Mouse (Mus musculus): ENCODE data around the gene Olfr92. TPM values are rescaled to one million over a fixed set of nuclear protein-coding genes. Genes with fewer than 3 reads are reported as not detected.

Olfr92 gene
- total and polyA plus RNA-seq, 2 experiments from 2014 or later, result not detected

DNA sequence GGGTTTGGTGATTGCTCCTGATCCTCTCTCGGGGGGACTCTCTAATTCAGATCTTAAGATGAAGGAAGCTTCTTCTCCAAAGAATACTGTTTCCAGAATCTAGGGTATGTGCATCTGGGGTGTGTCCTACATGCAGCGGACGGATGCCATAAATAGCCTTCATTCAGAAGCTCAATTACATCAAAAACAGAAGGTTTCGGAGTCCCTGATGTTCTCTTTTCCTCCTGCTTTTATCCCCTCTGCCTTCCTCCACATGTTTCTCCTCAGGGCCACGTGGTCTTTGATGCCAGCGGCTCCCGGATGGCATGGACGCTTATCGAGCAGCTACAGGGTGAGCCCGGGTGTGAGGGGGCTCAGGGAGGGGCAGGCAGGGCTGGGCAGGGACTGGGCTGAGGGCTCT, 56.8 kb downstream of the Olfr92 start:
- H3K4me2 ChIP-seq (ENCODE audit: low read depth, low read length), result no peak overlapping the region
- no peaks in the 10 kb centered on the region for H3K4me1 ChIP-seq (ENCODE audit: control insufficient read depth, insufficient read depth)
- H3K27ac ChIP-seq (ENCODE audit: low read depth), result no peak overlapping the region
- no peaks in the 10 kb centered on the region for H3K27me3 ChIP-seq (ENCODE audit: control insufficient read depth, insufficient read depth, low read length)
- ATAC-seq (ENCODE audit: insufficient read depth, low read depth) (no peak), DNase-seq (ENCODE audit: low spot score) (no peak)
- no peak overlapping the region for H3K9ac ChIP-seq (replicated peaks; ENCODE audit: low read depth, low read length)
- H3K36me3 ChIP-seq (replicated peaks; ENCODE audit: control insufficient read depth, insufficient read depth, low read length), result peaks cover 54% of the 10 kb centered on the region
- WGBS, result 64% methylated on average over 10 of the region's 10 CpGs
- H3K4me3 ChIP-seq (ENCODE audit: low read depth, low read length), result no peak overlapping the region
- no peaks in the 10 kb centered on the region for H3K9me3 ChIP-seq (replicated peaks; ENCODE audit: control insufficient read depth, low read length)
- TF ChIP-seq EP300 (IDR thresholded peaks at IDR 0.05; ENCODE audit: low read depth) (no peak), CTCF (IDR thresholded peaks at IDR 0.05; ENCODE audit: low read depth) (no peak)

DNA sequence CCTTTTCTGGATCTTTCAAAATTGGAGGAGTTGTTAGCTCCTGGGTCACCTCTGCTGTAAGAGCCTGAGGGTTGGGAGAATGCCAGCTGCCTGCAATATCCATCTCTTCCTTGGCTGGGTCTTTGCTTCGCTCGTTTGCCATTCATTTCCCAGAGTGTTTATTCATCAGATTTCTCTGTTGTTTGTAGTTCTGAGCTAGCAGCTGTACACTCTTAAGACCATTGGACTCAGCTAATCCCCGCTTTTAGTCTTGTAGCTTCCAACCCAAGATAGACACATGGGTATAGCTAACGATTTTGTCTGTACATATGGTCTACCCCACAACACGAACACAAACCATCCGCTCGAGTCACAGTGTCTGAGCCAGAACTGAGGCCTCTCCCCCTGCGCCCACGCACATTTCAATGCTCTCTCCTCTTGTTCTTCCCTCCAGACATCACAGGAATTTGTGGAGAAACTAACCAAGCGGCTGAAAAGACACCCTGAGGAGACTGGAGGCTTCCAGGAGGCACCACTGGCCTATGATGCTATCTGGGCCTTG, 57.7 kb downstream of the Olfr92 start:
- ATAC-seq (ENCODE audit: insufficient read depth, low read depth) (no peak), DNase-seq (ENCODE audit: low spot score) (no peak)
- H3K36me3 ChIP-seq (replicated peaks; ENCODE audit: control insufficient read depth, insufficient read depth, low read length), result peaks cover 45% of the 10 kb centered on the region
- TF ChIP-seq EP300 (IDR thresholded peaks at IDR 0.05; ENCODE audit: low read depth) (no peak), CTCF (IDR thresholded peaks at IDR 0.05; ENCODE audit: low read depth) (no peak)
- 88% methylated on average over 10 of the region's 10 CpGs for WGBS
- no peaks in the 10 kb centered on the region for H3K27me3 ChIP-seq (ENCODE audit: control insufficient read depth, insufficient read depth, low read length)
- H3K9me3 ChIP-seq (replicated peaks; ENCODE audit: control insufficient read depth, low read length), result no peaks in the 10 kb centered on the region
- H3K4me1 ChIP-seq (ENCODE audit: control insufficient read depth, insufficient read depth), result no peaks in the 10 kb centered on the region
- H3K27ac ChIP-seq (ENCODE audit: low read depth), result no peak overlapping the region
- H3K4me2 ChIP-seq (ENCODE audit: low read depth, low read length), result no peak overlapping the region
- H3K4me3 ChIP-seq (ENCODE audit: low read depth, low read length), result no peak overlapping the region
- H3K9ac ChIP-seq (replicated peaks; ENCODE audit: low read depth, low read length), result no peak overlapping the region

DNA sequence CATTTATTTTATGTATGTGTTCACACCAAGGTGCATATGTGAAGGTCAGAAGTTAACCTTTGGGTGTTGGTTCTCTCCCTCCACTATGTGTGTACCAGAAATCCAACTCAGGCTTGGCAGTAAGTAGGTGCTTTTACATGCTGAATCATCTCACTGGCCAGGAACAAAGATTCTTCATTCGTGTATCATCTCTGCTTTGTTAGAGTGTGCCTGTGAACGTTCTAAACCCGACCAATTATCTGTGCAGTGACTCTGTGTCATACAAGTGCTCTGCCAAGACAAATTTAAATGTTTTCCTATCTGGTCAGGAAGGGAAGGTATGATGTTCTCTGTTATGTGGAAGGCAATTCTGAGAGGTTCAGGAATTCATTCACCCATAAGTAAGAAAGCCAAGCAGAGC, 58.5 kb downstream of the Olfr92 start:
- H3K36me3 ChIP-seq (replicated peaks; ENCODE audit: control insufficient read depth, insufficient read depth, low read length), result peaks cover 43% of the 10 kb centered on the region
- H3K27me3 ChIP-seq (ENCODE audit: control insufficient read depth, insufficient read depth, low read length), result no peaks in the 10 kb centered on the region
- H3K9me3 ChIP-seq (replicated peaks; ENCODE audit: control insufficient read depth, low read length), result no peaks in the 10 kb centered on the region
- no peak for DNase-seq (ENCODE audit: low spot score)
- H3K27ac ChIP-seq (ENCODE audit: low read depth), result no peak overlapping the region
- 70% methylated on average over 3 of the region's 3 CpGs for WGBS
- no peaks in the 10 kb centered on the region for H3K4me1 ChIP-seq (ENCODE audit: control insufficient read depth, insufficient read depth)
- no peak overlapping the region for H3K9ac ChIP-seq (replicated peaks; ENCODE audit: low read depth, low read length)
- TF ChIP-seq EP300 (IDR thresholded peaks at IDR 0.05; ENCODE audit: low read depth) (no peak), CTCF (IDR thresholded peaks at IDR 0.05; ENCODE audit: low read depth) (no peak)
- no peak for ATAC-seq (ENCODE audit: insufficient read depth, low read depth)
- H3K4me3 ChIP-seq (ENCODE audit: low read depth, low read length), result no peak overlapping the region
- no peak overlapping the region for H3K4me2 ChIP-seq (ENCODE audit: low read depth, low read length)

Other genes with a start within 250 kb of the Olfr92 start
- gene Trim40, start 230.0 kb downstream of the Olfr92 start, total RNA-seq (2014; rRNA removed; ENCODE audit: low replicate concordance), result not detected in 2 replicates
- gene Trim40, start 230.0 kb downstream of the Olfr92 start, polyA plus RNA-seq (2015; fragmentation: Nextera tagmentation; extraction: Ambion mirVana), result not detected in 2 replicates
- not detected in 2 replicates for gene Trim31, start 222.0 kb downstream of the Olfr92 start, total RNA-seq (2014; rRNA removed; ENCODE audit: low replicate concordance)
- not detected in 2 replicates for gene Trim31, start 222.0 kb downstream of the Olfr92 start, polyA plus RNA-seq (2015; fragmentation: Nextera tagmentation; extraction: Ambion mirVana)
- gene Rnf39, start 177.2 kb downstream of the Olfr92 start, total RNA-seq (2014; rRNA removed; ENCODE audit: low replicate concordance), result 0.66 and 8.0 TPM in 2 replicates
- 0.16 TPM in 2 replicates for gene Rnf39, start 177.2 kb downstream of the Olfr92 start, polyA plus RNA-seq (2015; fragmentation: Nextera tagmentation; extraction: Ambion mirVana)
- 22.3 and 29.6 TPM in 2 replicates for gene Ppp1r11, start 168.3 kb downstream of the Olfr92 start, total RNA-seq (2014; rRNA removed; ENCODE audit: low replicate concordance)
- 84.0 and 84.4 TPM in 2 replicates for gene Ppp1r11, start 168.3 kb downstream of the Olfr92 start, polyA plus RNA-seq (2015; fragmentation: Nextera tagmentation; extraction: Ambion mirVana)
- gene Znrd1, start 161.5 kb downstream of the Olfr92 start, total RNA-seq (2014; rRNA removed; ENCODE audit: low replicate concordance), result 13.4 and 20.4 TPM in 2 replicates
- gene Znrd1, start 161.5 kb downstream of the Olfr92 start, polyA plus RNA-seq (2015; fragmentation: Nextera tagmentation; extraction: Ambion mirVana), result 33.6 and 38.4 TPM in 2 replicates
- gene Znrd1as, start 161.5 kb downstream of the Olfr92 start, total RNA-seq (2014; rRNA removed; ENCODE audit: low replicate concordance), result 2.8 TPM in 1 of 2 replicates, not detected in the other
- 8.2 and 10.0 TPM in 2 replicates for gene Znrd1as, start 161.5 kb downstream of the Olfr92 start, polyA plus RNA-seq (2015; fragmentation: Nextera tagmentation; extraction: Ambion mirVana)
- not detected in 2 replicates for gene 2410137M14Rik, start 138.9 kb downstream of the Olfr92 start, total RNA-seq (2014; rRNA removed; ENCODE audit: low replicate concordance)
- 0.18 TPM in 1 of 2 replicates, not detected in the other for gene 2410137M14Rik, start 138.9 kb downstream of the Olfr92 start, polyA plus RNA-seq (2015; fragmentation: Nextera tagmentation; extraction: Ambion mirVana)
- gene H2-M5, start 130.6 kb downstream of the Olfr92 start, total RNA-seq (2014; rRNA removed; ENCODE audit: low replicate concordance), result not detected in 2 replicates
- gene H2-M5, start 130.6 kb downstream of the Olfr92 start, polyA plus RNA-seq (2015; fragmentation: Nextera tagmentation; extraction: Ambion mirVana), result 0.04 TPM in 1 of 2 replicates, not detected in the other
- 12.5 and 14.7 TPM in 2 replicates for gene Zfp57, start 118.9 kb downstream of the Olfr92 start, total RNA-seq (2014; rRNA removed; ENCODE audit: low replicate concordance)
- 9.2 and 10.0 TPM in 2 replicates for gene Zfp57, start 118.9 kb downstream of the Olfr92 start, polyA plus RNA-seq (2015; fragmentation: Nextera tagmentation; extraction: Ambion mirVana)
- gene Mog, start 96.7 kb downstream of the Olfr92 start, total RNA-seq (2014; rRNA removed; ENCODE audit: low replicate concordance), result not detected in 2 replicates
- gene Mog, start 96.7 kb downstream of the Olfr92 start, polyA plus RNA-seq (2015; fragmentation: Nextera tagmentation; extraction: Ambion mirVana), result not detected in 2 replicates
- 4.8 and 6.7 TPM in 2 replicates for gene Gabbr1, start 74.1 kb downstream of the Olfr92 start, total RNA-seq (2014; rRNA removed; ENCODE audit: low replicate concordance)
- gene Gabbr1, start 74.1 kb downstream of the Olfr92 start, polyA plus RNA-seq (2015; fragmentation: Nextera tagmentation; extraction: Ambion mirVana), result 1.8 and 1.9 TPM in 2 replicates
- gene Olfr90, start 31.6 kb downstream of the Olfr92 start, total RNA-seq (2014; rRNA removed; ENCODE audit: low replicate concordance), result not detected in 2 replicates
- gene Olfr90, start 31.6 kb downstream of the Olfr92 start, polyA plus RNA-seq (2015; fragmentation: Nextera tagmentation; extraction: Ambion mirVana), result not detected in 2 replicates
- gene Olfr91, start 21.8 kb downstream of the Olfr92 start, total RNA-seq (2014; rRNA removed; ENCODE audit: low replicate concordance), result not detected in 2 replicates
- not detected in 2 replicates for gene Olfr91, start 21.8 kb downstream of the Olfr92 start, polyA plus RNA-seq (2015; fragmentation: Nextera tagmentation; extraction: Ambion mirVana)
- not detected in 2 replicates for gene Olfr93, start 41.4 kb upstream of the Olfr92 start, total RNA-seq (2014; rRNA removed; ENCODE audit: low replicate concordance)
- gene Olfr93, start 41.4 kb upstream of the Olfr92 start, polyA plus RNA-seq (2015; fragmentation: Nextera tagmentation; extraction: Ambion mirVana), result not detected in 2 replicates
- not detected in 2 replicates for gene Ubd, start 73.8 kb upstream of the Olfr92 start, total RNA-seq (2014; rRNA removed; ENCODE audit: low replicate concordance)
- gene Ubd, start 73.8 kb upstream of the Olfr92 start, polyA plus RNA-seq (2015; fragmentation: Nextera tagmentation; extraction: Ambion mirVana), result not detected in 2 replicates
- gene Olfr94, start 80.9 kb upstream of the Olfr92 start, total RNA-seq (2014; rRNA removed; ENCODE audit: low replicate concordance), result not detected in 2 replicates
- not detected in 2 replicates for gene Olfr94, start 80.9 kb upstream of the Olfr92 start, polyA plus RNA-seq (2015; fragmentation: Nextera tagmentation; extraction: Ambion mirVana)
- gene Olfr95, start 93.0 kb upstream of the Olfr92 start, total RNA-seq (2014; rRNA removed; ENCODE audit: low replicate concordance), result not detected in 2 replicates
- not detected in 2 replicates for gene Olfr95, start 93.0 kb upstream of the Olfr92 start, polyA plus RNA-seq (2015; fragmentation: Nextera tagmentation; extraction: Ambion mirVana)
- gene Olfr96, start 100.1 kb upstream of the Olfr92 start, total RNA-seq (2014; rRNA removed; ENCODE audit: low replicate concordance), result not detected in 2 replicates
- not detected in 2 replicates for gene Olfr96, start 100.1 kb upstream of the Olfr92 start, polyA plus RNA-seq (2015; fragmentation: Nextera tagmentation; extraction: Ambion mirVana)
- gene Olfr97, start 117.2 kb upstream of the Olfr92 start, total RNA-seq (2014; rRNA removed; ENCODE audit: low replicate concordance), result not detected in 2 replicates
- not detected in 2 replicates for gene Olfr97, start 117.2 kb upstream of the Olfr92 start, polyA plus RNA-seq (2015; fragmentation: Nextera tagmentation; extraction: Ambion mirVana)
- gene Olfr98, start 143.7 kb upstream of the Olfr92 start, total RNA-seq (2014; rRNA removed; ENCODE audit: low replicate concordance), result not detected in 2 replicates
- gene Olfr98, start 143.7 kb upstream of the Olfr92 start, polyA plus RNA-seq (2015; fragmentation: Nextera tagmentation; extraction: Ambion mirVana), result not detected in 2 replicates
- gene H2-M3, start 150.1 kb upstream of the Olfr92 start, total RNA-seq (2014; rRNA removed; ENCODE audit: low replicate concordance), result 0.42 and 0.43 TPM in 2 replicates
- 2.6 and 2.9 TPM in 2 replicates for gene H2-M3, start 150.1 kb upstream of the Olfr92 start, polyA plus RNA-seq (2015; fragmentation: Nextera tagmentation; extraction: Ambion mirVana)
- gene Olfr99, start 163.4 kb upstream of the Olfr92 start, total RNA-seq (2014; rRNA removed; ENCODE audit: low replicate concordance), result not detected in 2 replicates
- not detected in 2 replicates for gene Olfr99, start 163.4 kb upstream of the Olfr92 start, polyA plus RNA-seq (2015; fragmentation: Nextera tagmentation; extraction: Ambion mirVana)
- gene Olfr101, start 184.2 kb upstream of the Olfr92 start, total RNA-seq (2014; rRNA removed; ENCODE audit: low replicate concordance), result not detected in 2 replicates
- gene Olfr101, start 184.2 kb upstream of the Olfr92 start, polyA plus RNA-seq (2015; fragmentation: Nextera tagmentation; extraction: Ambion mirVana), result not detected in 2 replicates
- not detected in 2 replicates for gene Olfr102, start 197.0 kb upstream of the Olfr92 start, total RNA-seq (2014; rRNA removed; ENCODE audit: low replicate concordance)
- gene Olfr102, start 197.0 kb upstream of the Olfr92 start, polyA plus RNA-seq (2015; fragmentation: Nextera tagmentation; extraction: Ambion mirVana), result not detected in 2 replicates
- not detected in 2 replicates for gene Olfr103, start 219.6 kb upstream of the Olfr92 start, total RNA-seq (2014; rRNA removed; ENCODE audit: low replicate concordance)
- gene Olfr103, start 219.6 kb upstream of the Olfr92 start, polyA plus RNA-seq (2015; fragmentation: Nextera tagmentation; extraction: Ambion mirVana), result not detected in 2 replicates
- not detected in 2 replicates for gene Olfr104-ps, start 239.5 kb upstream of the Olfr92 start, total RNA-seq (2014; rRNA removed; ENCODE audit: low replicate concordance)
- gene Olfr104-ps, start 239.5 kb upstream of the Olfr92 start, polyA plus RNA-seq (2015; fragmentation: Nextera tagmentation; extraction: Ambion mirVana), result not detected in 2 replicates

Data from heart, postnatal 0 days (tissue).